Mouse (Mus musculus): Measurements from ENCODE around the gene Akap8l. TPM values are rescaled to one million over a fixed set of nuclear protein-coding genes. Genes with fewer than 3 reads are reported as not detected.

The Akap8l gene
- 73.6 and 76.3 TPM in 2 replicates for total RNA-seq (2014; rRNA removed)
- 95.7 and 103 TPM in 2 replicates for polyA plus RNA-seq (2015; fragmentation: Nextera tagmentation; extraction: Ambion mirVana)

GRCm38 (mm10) chr17:32350382-32350983 lies at the start of gene Akap8l:
Gene Akap8l, minus strand, starts transcription at chr17:32350607.
- peak; percentile 99 for DNase-seq (ENCODE audit: low spot score)
- no peaks in the 10 kb centered on the region for H3K9me3 ChIP-seq (ENCODE audit: low read length)
- WGBS, result under 1% methylated on average over 37 of the region's 37 CpGs
- H3K27ac ChIP-seq, result peak within 1 kb of the TSS; percentile 95
- H3K9ac ChIP-seq (replicated peaks; ENCODE audit: low read length), result peak within 1 kb of the TSS; percentile 93
- peak; percentile 96 for ATAC-seq
- TF ChIP-seq CTCF (IDR thresholded peaks at IDR 0.05; ENCODE audit: low read depth), result no peak
- H3K4me2 ChIP-seq (ENCODE audit: low read depth, low read length), result peak within 1 kb of the TSS; percentile 93
- 0 out of 2 replicates have a peak, but pooled peaks cover 6% of the 10 kb centered on the region for H3K4me1 ChIP-seq (ENCODE audit: insufficient read depth, low read length)
- H3K36me3 ChIP-seq (ENCODE audit: insufficient read depth, low read length), result peaks cover 16% of the 10 kb centered on the region
- no peaks in the 10 kb centered on the region for H3K27me3 ChIP-seq (ENCODE audit: insufficient read depth, low read length)
- peak within 1 kb of the TSS; percentile 84 for H3K4me3 ChIP-seq (ENCODE audit: low read length)

- H3K4me2 ChIP-seq (ENCODE audit: low read depth, low read length), result peak overlapping the region; percentile 42
- WGBS, result 10% methylated on average over 35 of the region's 37 CpGs
- H3K9ac ChIP-seq (replicated peaks; ENCODE audit: low read length), result no peak overlapping the region
- H3K9me3 ChIP-seq (ENCODE audit: low read length), result no peaks in the 10 kb centered on the region
- peak overlapping the region; percentile 18 for H3K4me3 ChIP-seq (ENCODE audit: low read length)
- no peaks in the 10 kb centered on the region for H3K4me1 ChIP-seq (ENCODE audit: insufficient read depth, low read length)
- peaks cover 77% of the 10 kb centered on the region for H3K27me3 ChIP-seq (ENCODE audit: insufficient read depth, low read length)
- DNase-seq (ENCODE audit: low spot score) (no peak), ATAC-seq (peak; percentile 10; the same call in 1 of the 2 replicates)
- no peak overlapping the region for H3K27ac ChIP-seq
- no peak for TF ChIP-seq CTCF (IDR thresholded peaks at IDR 0.05; ENCODE audit: low read depth)
- no peaks in the 10 kb centered on the region for H3K36me3 ChIP-seq (ENCODE audit: insufficient read depth, low read length)
Measured at GRCm38 (mm10) chr17:32396266-32396665, 45.9 kb upstream of the Akap8l start.

GRCm38 (mm10) chr17:32393944-32394343 lies 43.5 kb upstream of the Akap8l start:
- no peak for ATAC-seq
- Histone ChIP-seq H3K4me3 (ENCODE audit: low read length) (no peak overlapping the region), H3K9ac (replicated peaks; ENCODE audit: low read length) (no peak overlapping the region), H3K9me3 (ENCODE audit: low read length) (no peaks in the 10 kb centered on the region), H3K27ac (no peak overlapping the region), H3K4me1 (ENCODE audit: insufficient read depth, low read length) (no peaks in the 10 kb centered on the region), H3K4me2 (ENCODE audit: low read depth, low read length) (no peak overlapping the region), H3K27me3 (ENCODE audit: insufficient read depth, low read length) (peaks cover 73% of the 10 kb centered on the region), H3K36me3 (ENCODE audit: insufficient read depth, low read length) (no peaks in the 10 kb centered on the region)
- DNase-seq (ENCODE audit: low spot score), result no peak
- WGBS, result 66% methylated on average over 10 of the region's 10 CpGs
- no peak for TF ChIP-seq CTCF (IDR thresholded peaks at IDR 0.05; ENCODE audit: low read depth)

- 0% methylated on average over 16 of the region's 44 CpGs for WGBS
- peak; percentile 96 for DNase-seq (ENCODE audit: low spot score)
- peak within 1 kb of the TSS; percentile 91 for H3K4me2 ChIP-seq (ENCODE audit: low read depth, low read length)
Measured at GRCm38 (mm10) chr17:32389101-32389659, 38.8 kb upstream of the Akap8l start, which contains the start of gene Wiz. Gene Wiz, minus strand, starts transcription at chr17:32389439.

GRCm38 (mm10) chr17:32388370-32389100 lies 38.1 kb upstream of the Akap8l start:
- Histone ChIP-seq H3K9me3 (ENCODE audit: low read length) (no peaks in the 10 kb centered on the region), H3K36me3 (ENCODE audit: insufficient read depth, low read length) (peaks cover 3% of the 10 kb centered on the region), H3K27ac (peak overlapping the region; percentile 73; the same call in 1 of the 2 replicates), H3K27me3 (ENCODE audit: insufficient read depth, low read length) (peaks cover 22% of the 10 kb centered on the region; the same call in 1 of the 2 replicates), H3K4me1 (ENCODE audit: insufficient read depth, low read length) (no peaks in the 10 kb centered on the region), H3K9ac (replicated peaks; ENCODE audit: low read length) (peak overlapping the region; percentile 86), H3K4me3 (ENCODE audit: low read length) (peak overlapping the region; percentile 76), H3K4me2 (ENCODE audit: low read depth, low read length) (peak overlapping the region; percentile 91)
- 3% methylated on average over 32 of the region's 39 CpGs for WGBS
- TF ChIP-seq CTCF (IDR thresholded peaks at IDR 0.05; ENCODE audit: low read depth), result no peak
- ATAC-seq, result peak; percentile 43
- DNase-seq (ENCODE audit: low spot score), result peak; percentile 39

More at GRCm38 (mm10) chr17:32389101-32389659, 38.8 kb upstream of the Akap8l start, which contains the start of gene Wiz:
- peak; percentile 92 for ATAC-seq
- no peak for TF ChIP-seq CTCF (IDR thresholded peaks at IDR 0.05; ENCODE audit: low read depth)
- Histone ChIP-seq H3K9me3 (ENCODE audit: low read length) (no peaks in the 10 kb centered on the region), H3K9ac (replicated peaks; ENCODE audit: low read length) (peak within 1 kb of the TSS; percentile 86), H3K4me3 (ENCODE audit: low read length) (peak within 1 kb of the TSS; percentile 76), H3K4me1 (ENCODE audit: insufficient read depth, low read length) (no peaks in the 10 kb centered on the region), H3K36me3 (ENCODE audit: insufficient read depth, low read length) (no peaks in the 10 kb centered on the region; the same call in 1 of the 2 replicates), H3K27me3 (ENCODE audit: insufficient read depth, low read length) (peaks cover 29% of the 10 kb centered on the region), H3K27ac (peak within 1 kb of the TSS; percentile 73)

GRCm38 (mm10) chr17:32387986-32388369 lies 37.6 kb upstream of the Akap8l start:
- peak overlapping the region; percentile 86; the same call in 1 of the 2 replicates for H3K9ac ChIP-seq (replicated peaks; ENCODE audit: low read length)
- peak overlapping the region; percentile 76 for H3K4me3 ChIP-seq (ENCODE audit: low read length)
- H3K9me3 ChIP-seq (ENCODE audit: low read length), result no peaks in the 10 kb centered on the region
- DNase-seq (ENCODE audit: low spot score) (no peak), ATAC-seq (no peak)
- 34% methylated on average over 7 of the region's 7 CpGs for WGBS
- no peak for TF ChIP-seq CTCF (IDR thresholded peaks at IDR 0.05; ENCODE audit: low read depth)
- no peak overlapping the region; the same call in 1 of the 2 replicates for H3K27ac ChIP-seq
- peak overlapping the region; percentile 91 for H3K4me2 ChIP-seq (ENCODE audit: low read depth, low read length)
- H3K27me3 ChIP-seq (ENCODE audit: insufficient read depth, low read length), result peaks cover 17% of the 10 kb centered on the region; the same call in 1 of the 2 replicates
- H3K36me3 ChIP-seq (ENCODE audit: insufficient read depth, low read length), result peaks cover 8% of the 10 kb centered on the region
- no peaks in the 10 kb centered on the region for H3K4me1 ChIP-seq (ENCODE audit: insufficient read depth, low read length)

Measured in hindbrain, postnatal 0 days (tissue).